Mouse (Mus musculus) sigmoid colon, adult 10 weeks (tissue): ENCODE results near the gene Dnajb7. TPM values are rescaled to one million over a fixed set of nuclear protein-coding genes. Genes with fewer than 3 reads are reported as not detected.

Experiments
- polyA plus RNA-seq: library from polyadenylated mRNA; stranded (reverse); fragments of 350-450 nt; fragmentation: Illumina TruSeq; extraction: RNeasy Lipid Tissue Mini Kit (QIAGEN cat#74804); gene quantifications from one replicate; pipeline ENCODE4 v1.2.3, GENCODE M21; 2014; ENCODE audit warnings: low read depth, low replicate concordance

Gene Dnajb7
- 8.0 TPM for polyA plus RNA-seq

DNA sequence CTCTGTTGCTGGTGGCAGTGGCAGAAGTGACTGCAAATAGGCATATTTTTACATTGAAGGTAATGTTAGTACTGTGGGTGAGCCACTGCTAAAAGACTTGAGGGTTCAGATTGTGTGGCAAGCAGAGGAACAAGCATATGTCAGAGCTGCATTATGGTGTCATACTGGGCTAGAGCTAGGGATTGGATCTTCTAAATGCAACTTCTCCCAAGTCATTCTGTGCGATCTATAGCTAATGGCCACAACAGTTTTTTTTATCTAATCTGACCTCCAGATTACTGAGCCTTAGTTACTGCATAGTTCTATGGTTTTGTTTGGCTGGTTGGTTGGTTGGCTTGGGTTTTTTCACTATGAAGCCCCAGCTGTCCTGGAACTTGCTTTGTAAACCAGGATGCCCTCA, at the start of gene Dnajb7:
TSS of gene Dnajb7 (minus strand) at position 101 of the 400 bp plus-strand sequence.

DNA sequence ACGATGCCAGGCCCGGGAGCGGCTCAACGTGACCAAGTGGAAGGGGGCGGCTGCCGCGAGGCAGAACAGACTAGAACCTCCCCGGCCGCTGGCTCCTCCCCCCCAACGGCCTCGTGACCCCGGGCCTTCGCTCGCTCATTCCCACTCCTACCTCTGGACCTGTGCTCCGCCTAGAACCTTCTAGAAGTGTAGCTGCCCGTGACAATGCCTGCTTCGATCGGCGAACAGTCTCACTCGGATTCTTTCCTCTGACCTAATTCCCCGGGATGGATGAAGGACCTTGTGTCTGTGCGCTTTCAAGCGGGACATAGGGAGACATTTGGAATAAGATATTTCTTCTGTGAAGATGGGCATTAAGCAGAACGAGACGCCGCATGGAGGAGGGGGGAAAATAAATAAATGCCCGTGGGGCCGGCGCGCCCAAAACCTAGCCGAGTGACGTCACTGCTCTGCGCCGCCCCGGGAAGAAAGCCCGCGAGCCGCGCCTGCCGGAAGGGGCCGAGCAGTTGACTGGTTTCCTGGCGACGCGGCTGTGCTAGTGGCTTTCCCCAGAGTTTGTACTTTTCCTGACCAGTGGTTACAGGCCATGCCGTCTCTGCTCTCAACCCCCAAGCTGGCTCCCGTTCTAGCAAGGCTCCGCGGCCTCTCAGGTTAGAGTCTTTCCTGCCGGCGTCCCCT, 8.3 kb downstream of the Dnajb7 start, which contains the start of the genes St13 and Xpnpep3:
TSS of gene St13 (minus strand) at position 440 of the 678 bp plus-strand sequence.
TSS of gene Xpnpep3 (plus strand) at position 501 of the 678 bp plus-strand sequence.

DNA sequence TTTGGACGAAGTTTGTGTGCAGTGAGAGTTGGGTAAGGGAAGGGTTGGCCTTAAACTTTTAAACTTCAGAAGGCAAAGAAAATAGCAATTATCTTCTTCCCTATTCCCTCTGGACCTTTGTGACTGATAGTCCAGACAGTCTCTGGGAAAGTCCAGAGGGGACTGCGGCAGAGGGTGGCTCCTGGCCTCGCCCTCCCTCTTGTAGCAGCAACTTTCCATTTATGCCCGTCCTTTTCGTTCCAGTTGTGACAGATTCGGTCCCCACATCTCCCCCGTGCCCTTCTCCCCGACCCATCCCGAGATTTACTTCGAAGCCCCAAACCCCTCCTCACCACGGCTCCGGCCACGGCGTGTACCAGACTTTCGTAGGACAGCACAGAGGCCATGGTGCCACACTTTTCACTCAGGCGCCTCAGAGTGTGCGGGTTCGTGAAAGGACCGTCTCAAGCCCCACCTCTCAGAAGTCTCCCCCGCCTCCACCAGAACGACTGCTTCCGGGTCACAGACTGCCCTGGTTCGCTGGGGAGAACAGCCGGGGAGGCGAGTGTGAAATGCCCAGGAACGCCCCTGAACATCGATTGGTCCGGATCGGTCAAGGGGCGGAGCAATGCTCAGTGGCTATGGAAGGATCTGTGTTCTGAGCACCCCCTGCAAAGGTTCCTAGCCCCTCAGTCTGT, 47.6 kb downstream of the Dnajb7 start, which contains the start of gene Slc25a17:
TSS of gene Slc25a17 (minus strand) at position 468 of the 677 bp plus-strand sequence.

Other genes with a start within 250 kb of the Dnajb7 start
- 2.2 TPM for gene Mrtfa, start 217.5 kb downstream of the Dnajb7 start, polyA plus RNA-seq
- 0.25 TPM for gene Mchr1, start 172.8 kb downstream of the Dnajb7 start, polyA plus RNA-seq
- 102 TPM for gene Slc25a17, start 47.5 kb downstream of the Dnajb7 start, polyA plus RNA-seq
- 253 TPM for gene St13, start 8.2 kb downstream of the Dnajb7 start, polyA plus RNA-seq
- 10.7 TPM for gene Xpnpep3, start 8.2 kb downstream of the Dnajb7 start, polyA plus RNA-seq
- gene Rbx1, start 58.0 kb upstream of the Dnajb7 start, polyA plus RNA-seq: 88.9 TPM
- gene Ep300, start 177.1 kb upstream of the Dnajb7 start, polyA plus RNA-seq: 82.4 TPM